Mouse (Mus musculus): ENCODE results near the gene Ccdc151.

The Ccdc151 gene

DNA sequence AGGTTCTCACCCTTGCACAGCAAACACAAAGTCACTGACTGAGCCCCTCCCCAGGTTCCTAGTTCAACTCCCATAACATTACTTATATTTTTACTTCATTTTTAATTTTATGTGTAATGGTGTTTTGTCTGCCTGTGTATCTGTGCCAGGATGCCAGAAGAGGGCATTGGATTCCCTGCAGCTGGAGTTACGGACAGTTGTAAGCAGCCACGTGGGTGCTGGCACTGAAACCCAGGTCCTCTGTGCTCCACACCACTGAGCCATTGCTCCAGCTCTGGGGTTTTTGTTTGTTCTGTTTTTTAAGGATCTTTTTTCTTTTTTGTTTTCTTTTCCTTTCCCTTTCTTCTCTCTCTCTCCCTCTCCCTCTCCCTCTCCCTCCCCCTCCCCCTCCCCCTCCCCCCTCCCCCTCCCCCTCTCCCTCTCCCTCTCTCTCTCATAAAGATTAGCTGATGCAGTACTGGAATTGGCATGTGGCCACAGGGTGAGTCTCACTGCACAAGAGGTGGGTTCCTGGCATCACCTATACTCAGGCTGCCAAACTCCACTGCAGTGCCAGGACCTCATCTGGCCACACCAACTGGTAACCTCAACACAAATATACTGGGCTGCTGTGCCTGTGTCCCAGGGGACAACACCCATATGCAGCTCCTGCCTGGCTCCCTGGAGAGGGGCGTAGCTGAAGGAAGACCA is 6.1 kb downstream of the Ccdc151 start:
- in situ Hi-C loops (cut with MboI, MseI): no loop called here

DNA sequence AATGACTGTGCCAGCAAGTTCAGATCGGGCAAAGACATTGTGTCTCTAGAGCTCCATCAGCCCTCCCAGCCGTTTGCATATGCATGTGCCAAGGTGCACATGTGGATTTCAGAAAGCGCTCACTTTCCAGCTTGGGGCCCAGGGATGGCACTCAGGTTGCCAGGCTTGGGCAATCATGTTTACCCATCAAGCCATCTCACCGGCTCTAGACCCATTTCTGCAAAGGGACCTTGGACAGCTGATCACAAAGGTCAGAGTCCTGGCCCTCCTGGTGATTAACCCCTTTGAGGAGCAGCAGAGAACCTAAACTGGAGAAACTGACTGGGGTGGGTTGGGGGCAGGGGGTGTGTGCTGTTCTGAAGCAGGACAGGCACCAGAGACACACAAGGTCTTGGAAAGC is 10.2 kb downstream of the Ccdc151 start:
- in situ Hi-C loops (cut with MboI, MseI): no loop called here

DNA sequence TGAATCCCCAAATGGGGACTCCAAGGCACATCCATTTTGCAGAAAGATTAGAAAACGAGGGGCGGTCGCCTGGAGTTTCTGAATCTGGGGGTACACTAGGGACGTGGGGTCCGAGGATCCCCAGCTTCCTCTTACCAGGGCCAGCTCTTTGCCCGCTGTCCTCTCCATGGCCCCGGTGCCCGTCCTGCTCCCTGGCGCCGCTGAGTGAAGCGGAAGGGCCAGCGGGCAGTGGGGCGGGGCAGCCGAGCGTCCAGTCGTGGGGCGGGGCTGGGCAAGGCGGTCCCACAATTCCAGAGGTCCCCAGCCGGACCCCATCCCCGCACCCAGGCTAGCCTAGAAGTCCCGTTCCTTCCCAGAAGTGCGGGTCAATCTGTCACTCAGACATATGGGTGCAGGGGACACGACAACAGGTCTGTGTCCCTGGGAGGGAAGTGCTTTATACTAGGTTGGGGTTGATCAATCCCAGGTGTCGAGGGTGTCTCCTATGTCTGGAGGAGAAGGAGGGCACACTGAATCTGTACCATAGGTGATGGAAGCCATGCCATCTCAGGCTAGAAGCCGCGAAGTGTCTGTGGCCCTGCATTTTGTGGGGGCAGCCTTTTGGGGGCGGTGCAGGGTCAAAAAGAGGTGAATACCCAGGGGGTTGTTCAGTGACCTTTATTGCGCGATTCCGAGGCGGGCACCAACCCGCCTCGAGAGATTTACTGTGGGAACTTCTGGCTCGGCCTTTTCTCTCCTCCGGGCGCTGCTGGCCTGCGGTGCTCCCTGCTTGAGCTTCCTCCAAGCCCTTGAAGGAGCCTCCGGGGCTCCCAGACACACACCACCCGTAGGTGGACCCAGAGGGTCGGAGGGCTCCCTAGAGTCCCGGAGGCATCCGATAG is 13.0 kb downstream of the Ccdc151 start, which contains the start of gene Rgl3:
Gene Rgl3 (minus strand): TSS at position 217 of the 881 bp plus-strand sequence.
- in situ Hi-C loops (cut with MboI, MseI): no loop called here

DNA sequence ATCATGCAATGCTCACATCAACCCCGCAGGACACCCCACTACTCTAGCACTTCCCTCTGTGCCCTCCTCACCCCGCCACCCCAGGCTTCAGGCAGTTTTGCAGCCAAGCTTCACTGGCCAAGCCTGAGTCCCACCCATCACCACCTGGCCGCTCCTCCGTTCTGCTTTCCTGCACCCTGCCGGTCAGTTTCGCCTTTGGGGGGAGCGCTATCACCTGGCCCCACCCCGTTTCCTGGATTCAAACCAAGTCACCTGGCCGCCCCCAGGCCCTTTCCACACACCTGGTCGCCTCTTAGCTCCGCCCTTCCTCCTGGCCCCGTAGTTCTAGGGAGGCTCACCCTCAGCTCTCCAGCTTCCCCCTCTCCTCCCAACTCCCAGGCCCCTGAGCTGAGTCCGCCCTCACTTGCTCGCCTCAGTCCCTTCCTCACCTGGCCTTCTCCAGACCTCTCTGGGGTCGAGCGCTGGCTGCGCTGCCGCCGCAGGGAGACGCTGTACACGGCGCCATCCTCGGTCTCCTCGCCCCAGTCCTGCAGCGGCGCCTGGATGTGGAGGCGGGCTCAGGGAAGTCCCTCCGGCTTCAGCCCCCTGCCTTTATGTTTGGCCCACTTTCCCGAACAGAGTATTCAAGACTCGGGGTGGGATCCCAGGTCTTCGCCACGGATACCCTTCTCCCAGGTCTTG is 13.9 kb downstream of the Ccdc151 start:
- in situ Hi-C loops (cut with MboI, MseI): no loop called here

DNA sequence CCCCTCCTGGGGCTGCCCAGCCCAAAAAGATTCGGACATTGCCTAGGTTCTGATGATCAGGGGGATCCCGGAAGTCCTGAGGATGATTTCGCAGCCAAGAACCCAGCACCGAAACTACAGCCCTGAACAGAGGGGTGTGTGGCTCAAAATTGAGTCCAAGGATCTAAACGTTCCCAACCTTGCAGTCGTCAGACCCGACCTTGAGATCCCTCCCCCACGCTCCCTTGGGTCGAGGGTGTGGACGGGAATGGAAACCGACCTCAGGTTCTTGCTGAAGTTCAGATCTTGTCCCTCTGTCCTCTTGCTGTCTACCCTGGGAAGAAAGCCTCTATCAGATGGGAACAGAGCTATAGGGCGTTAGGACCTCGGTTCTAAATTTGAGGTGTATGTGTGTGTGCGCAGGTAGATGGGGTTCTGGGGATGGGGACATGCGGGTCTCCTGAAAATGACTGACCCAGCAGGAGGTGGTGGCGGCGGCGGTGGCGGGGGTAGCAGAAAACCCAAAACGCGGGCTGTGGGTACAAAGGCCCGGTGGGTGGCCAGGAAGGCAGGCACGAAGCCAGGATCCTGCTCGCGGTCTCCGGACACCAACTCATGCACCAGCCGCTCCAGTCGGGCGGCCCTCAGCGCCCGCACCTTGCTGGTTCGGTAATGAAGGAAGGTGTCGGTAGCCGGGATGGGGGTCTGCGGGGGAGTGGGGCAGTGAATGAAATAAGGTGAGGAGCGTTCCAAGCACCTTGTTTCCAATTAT is 14.7 kb downstream of the Ccdc151 start:
- in situ Hi-C loops (cut with MboI, MseI): no loop called here

DNA sequence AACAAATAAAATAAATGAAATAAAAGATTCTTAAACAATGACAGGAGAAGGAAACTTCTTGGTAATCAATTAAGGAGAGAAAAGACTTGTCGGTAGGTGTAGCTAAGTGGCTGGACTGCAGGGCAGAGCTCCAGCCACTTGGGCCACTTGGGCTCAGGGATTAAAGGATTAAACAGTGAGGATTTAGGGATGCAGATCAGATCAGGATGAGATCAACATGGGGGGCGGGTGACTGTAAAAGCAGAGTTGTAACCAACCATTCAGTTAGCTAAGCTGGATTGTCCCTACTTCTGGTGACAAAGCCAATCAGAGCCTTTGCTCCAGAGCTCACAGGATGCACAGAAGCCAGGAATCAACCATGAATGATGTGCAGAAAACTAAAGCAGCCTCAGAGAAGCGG is 18.5 kb downstream of the Ccdc151 start:
- in situ Hi-C loops (cut with MboI, MseI): no loop called here

DNA sequence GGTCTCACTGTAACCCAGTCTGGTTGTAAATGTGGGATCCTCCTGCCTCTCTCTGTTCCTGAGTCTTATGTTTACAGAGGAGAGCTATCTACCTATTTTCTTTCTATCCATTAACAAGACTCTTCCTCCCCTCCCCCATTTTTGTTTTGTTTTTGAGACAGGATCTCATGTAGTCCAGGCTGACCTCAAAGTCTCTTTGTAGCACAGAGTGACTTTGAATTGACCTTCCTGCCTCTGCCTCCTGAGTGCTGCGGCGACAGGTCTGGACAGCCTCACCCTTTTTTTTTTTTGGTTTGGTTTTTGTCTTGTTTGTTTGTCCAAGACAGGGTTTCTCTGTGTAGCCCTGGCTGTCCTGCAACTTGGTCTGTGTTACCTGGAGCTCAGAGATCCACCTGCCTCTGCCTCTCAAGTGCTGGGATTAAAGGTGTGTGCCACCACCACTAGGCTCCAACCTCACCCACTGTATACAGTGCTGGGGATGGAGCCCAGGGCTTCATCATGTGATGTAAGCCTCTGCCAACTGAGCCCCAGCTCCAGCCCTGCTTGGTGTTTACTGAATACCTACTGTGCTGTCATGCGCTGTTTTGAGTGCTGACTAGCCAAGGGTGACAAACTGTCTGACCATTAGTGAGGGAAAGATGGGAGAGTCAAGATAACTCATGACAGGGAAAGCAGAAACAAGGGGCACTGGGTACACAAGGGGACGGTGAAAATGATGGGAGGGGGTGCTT is 23.9 kb downstream of the Ccdc151 start:
- in situ Hi-C loops (cut with MboI, MseI): loop anchor here (5.0 kb wide), 1 partner anchor 164 kb away; no protein-coding TSS in a partner anchor

DNA sequence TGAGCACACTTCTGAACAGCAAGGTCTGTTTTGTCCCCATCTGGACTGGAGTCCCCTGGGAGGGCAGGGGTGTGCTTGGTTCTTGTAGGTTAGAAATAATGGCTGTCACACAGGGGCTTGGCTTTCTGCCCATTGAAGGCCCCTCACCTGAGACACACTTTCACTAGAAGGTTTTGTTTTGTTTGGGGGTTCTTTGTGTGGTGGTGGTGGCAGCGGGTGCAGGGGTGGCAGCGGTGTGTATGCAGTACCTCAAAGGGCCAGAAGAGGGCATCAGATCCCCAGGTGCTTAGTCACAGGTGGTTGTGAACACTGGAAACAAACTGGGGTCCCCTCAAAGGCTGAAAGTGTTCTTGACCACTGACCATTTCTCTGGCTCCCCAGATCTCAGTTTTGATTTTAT is 24.5 kb downstream of the Ccdc151 start:
- in situ Hi-C loops (cut with MboI, MseI): loop anchor here (5.0 kb wide), 1 partner anchor 164 kb away; no protein-coding TSS in a partner anchor

DNA sequence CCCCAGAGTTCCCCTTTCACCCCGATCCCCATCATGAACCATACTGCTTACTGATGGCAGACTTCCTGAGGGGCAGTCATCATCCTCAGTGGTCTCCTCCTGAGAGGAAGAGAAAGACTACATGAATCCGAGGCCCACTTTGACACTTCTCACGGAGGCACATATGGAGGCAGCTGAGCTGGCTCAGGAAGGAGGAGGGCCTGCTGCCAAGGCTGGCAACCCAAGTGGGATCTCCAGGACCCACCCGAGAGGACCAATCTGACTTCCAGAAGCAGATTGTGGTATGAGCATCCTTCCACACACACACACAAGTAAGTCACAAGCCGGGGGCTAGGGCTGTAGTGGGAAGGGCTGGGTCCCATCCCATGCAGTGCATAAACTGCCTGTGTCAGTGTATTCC is 25.1 kb downstream of the Ccdc151 start:
- in situ Hi-C loops (cut with MboI, MseI): loop anchor here (5.0 kb wide), 1 partner anchor 165 kb away; no protein-coding TSS in a partner anchor

DNA sequence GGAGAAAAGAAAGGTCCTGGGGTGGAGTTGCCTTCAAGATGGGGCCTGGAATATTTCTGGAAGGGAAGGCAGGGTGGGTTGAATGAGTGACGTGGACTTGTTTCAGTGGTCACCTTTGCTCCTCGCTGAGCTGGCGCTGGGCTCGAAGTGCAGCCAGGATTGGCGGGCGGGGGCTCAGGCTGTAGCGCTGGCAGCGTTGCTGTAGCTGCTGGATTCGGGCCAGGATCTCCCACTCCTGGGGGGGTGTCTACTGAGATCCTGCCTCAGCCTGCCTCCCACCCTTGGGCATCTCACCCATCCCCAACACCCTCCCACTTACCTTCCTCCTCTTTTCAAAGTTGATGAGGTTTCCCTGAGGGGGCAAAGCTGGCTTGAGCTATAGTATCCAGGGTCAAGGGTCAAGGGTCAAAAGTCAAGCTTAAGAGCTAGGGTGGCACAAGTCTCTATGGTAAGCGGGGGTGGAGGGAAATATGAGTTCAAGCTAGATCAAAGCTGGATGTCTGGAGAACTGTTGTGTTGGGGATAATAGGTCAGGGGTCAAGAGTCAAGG is 25.7 kb downstream of the Ccdc151 start:
- in situ Hi-C loops (cut with MboI, MseI): loop anchor here (5.0 kb wide), 1 partner anchor 166 kb away; no protein-coding TSS in a partner anchor

DNA sequence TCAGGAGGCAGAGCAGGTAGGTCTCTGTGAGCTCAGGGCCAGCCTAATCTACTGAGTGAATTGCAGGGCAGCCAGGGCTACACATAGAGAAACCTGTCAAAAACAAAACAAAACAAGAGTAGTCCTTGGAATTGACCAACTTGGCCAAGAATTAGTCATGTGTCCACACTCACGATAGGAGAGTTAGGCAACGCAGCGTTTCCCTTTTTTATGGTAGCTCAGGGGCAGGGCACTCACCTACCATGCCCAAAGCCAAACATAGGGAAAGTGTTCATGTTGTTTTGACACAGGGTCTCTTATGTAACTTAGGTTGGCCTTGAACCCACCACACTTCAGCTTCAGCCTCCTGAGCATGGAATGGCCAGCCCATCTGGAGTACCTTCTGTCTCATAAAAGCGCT is 33.1 kb downstream of the Ccdc151 start:
- in situ Hi-C loops (cut with MboI, MseI): no loop called here

DNA sequence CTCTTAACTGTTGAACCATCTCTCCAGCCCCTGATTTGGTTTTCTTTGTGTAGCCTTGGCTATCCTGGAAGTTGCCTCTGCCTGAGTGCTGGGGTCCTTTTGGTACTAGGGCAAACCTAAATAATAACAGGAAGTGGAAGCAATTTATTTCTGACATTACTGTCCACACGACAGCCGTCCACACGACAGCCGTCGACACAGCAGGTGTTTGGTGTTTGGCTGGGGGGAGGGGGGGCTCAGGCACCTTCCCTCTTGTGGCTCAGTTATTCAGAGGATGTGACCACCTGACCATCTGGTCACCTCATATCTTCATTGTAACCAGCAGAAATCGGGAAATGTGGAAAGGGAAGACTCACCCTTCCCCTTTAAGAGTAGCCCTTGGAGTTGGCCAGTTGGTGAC is 33.6 kb downstream of the Ccdc151 start:
- in situ Hi-C loops (cut with MboI, MseI): no loop called here

DNA sequence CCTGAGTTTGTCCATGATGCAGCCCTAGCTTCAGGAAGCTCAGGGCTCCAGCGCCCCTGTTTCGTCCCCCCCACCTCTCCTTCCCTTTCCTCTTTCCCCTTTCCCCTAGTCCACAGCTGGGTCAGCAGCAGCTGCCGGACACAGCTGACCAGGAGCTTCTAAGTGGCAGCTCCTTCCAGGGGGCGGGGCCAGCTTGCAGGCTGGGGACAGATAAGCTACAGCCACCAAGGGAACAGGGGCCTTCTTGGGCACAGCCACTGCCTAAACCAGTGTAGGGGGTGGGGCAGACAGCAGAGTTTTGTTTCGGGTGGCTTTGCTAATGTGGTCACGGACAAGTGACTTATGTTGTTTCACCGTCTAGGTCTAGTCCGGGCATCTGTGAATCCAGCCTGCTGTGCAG is 39.0 kb downstream of the Ccdc151 start, which contains the start of gene Epor:
Gene Epor (minus strand): TSS at position 90 of the 400 bp plus-strand sequence.
- in situ Hi-C loops (cut with MboI, MseI): no loop called here

DNA sequence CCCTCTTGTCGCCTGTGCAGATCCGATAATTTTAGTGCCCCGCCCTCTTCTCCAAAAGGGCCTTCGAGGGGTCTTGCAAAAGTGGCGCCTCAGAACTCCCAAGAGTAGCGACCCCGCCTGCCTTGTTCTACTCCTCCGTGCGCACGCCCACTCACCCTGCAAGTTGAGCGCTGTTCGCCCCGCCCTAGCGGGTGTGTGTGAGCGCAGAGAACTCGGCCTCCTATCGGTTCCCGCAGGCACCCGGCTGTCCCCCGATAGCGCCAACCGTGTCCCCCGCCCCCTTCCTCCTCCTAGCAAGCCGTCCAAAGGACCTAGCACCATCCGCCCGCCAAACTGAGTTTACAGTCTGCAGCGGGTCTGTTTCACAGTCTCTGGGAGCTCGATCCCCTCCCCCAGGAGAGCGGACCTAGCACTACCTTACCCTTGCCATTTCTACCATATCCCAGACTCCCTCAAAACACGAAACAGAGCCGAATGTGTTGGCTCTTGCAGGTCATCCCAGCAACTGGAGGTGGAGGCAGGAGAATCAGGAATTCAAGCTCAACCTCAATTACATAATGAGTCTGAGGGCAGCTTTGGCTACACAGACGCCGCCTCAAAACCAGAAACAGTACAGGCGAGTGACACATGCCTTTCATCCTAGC is 39.9 kb downstream of the Ccdc151 start:
- in situ Hi-C loops (cut with MboI, MseI): no loop called here

DNA sequence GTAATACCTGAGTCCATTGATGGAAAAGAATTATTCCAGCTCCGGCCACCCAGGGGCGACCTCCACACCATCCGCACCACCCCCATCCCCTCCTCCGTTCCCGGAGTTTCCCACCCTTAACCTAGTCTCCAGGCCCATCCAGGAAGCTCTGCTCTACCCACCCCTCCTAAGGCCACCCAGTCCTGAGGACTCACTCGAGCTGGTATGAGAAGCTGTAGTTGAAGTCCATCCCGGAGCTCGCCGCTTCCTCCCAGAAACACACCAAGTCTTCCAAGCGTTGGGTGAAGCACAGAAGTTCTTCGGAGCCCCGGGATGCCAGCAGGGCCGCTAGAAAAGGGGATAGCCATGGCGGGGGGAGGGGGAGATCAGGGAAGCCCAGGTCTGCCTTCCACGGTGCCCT is 40.4 kb downstream of the Ccdc151 start:
- in situ Hi-C loops (cut with MboI, MseI): no loop called here

DNA sequence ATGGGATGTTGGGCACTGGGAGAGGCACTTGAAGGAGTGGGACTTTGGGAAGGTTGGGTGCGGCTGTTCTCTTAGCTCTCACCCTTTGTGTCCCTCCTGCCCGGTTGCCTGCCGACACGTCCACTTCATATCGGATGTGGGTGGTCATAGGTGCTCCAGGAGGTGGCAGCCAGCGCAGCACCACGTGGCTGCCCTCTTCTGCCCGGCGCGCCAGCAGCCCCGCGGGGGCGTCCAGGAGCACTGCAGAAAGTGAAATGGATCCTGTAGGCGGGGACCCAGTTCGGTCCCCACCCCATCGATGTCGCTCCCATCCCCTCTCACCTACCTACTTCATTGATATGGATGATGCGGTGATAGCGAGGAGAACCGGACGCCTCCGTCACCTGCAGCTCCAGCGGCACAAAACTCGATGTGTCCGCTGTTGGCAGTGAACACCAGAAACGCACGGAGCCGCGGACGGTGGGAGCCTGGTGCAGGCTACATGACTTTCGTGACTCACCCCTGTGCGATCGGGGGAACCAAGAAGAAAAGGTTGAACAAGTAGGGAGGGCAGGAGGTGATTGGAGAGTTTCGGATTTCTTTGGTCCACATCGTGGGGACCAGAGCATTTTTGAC is 41.0 kb downstream of the Ccdc151 start:
- in situ Hi-C loops (cut with MboI, MseI): no loop called here

DNA sequence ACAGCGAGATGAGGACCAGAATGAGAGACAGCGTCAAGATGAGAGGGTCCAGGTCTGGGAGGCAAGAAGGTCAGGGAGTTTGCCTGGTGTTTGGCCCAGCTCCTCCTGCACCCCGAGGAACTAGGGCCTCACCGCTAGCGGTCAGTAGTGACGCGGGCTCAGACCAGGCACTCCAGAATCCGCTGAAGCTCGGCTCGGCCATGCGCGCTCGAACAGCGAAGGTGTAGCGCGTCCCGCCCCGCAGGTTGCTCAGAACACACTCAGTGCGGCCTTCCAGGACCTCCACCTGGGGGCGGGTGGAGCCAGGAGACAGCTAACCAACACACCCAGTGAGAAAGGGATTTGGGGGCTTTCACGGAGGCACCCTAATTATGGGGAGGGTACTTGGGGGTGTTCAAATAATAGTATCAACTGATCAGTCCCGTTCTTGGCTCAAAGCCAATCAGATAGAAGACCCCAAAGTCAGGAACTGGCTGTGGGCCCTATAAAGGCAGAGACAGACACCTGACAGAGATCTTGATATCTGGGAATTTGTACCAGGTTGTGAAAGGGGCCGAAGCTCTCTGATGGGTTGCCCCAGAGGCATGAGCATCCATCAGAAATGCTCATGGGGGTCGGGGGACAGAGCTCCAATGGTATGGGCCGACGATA is 41.8 kb downstream of the Ccdc151 start:
- in situ Hi-C loops (cut with MboI, MseI): no loop called here

DNA sequence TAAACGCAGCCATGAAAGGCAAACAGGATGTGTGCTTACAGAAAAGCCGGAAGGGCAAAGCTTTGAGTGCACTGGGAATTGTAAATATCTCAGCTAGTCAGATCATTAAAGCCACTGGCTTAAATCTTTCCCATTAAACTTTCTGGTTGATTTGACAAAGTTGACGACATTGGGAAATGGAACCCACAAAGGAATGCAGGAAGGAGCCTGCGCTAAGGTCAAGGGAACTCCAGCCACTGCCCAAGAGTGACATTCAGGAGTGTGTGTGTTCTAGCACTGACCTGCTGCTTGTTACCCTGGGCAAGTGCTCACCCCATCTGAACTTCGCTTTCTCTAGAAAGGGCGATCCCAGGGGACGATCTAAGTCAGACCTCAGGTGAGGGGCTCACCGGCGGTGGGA is 42.3 kb downstream of the Ccdc151 start:
- in situ Hi-C loops (cut with MboI, MseI): no loop called here

DNA sequence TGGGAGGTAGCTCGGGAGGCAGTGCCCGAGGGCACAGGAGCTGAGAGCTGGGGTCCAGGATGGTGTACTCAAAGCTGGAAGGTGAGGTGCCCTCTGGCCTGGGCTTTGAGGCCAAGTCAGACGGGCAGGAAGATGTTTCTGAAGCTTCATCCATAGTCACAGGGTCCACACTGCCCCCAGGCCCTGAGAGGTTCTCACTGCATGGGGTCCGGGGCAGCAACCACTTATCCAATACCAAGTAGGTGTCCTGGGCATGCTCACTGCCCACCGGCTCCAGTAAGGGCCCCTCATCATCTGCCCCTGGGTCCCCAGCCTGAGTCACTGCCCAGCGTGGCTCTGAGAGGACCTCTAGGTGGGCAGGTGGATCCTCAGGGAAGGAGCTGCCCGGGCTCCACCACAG is 43.2 kb downstream of the Ccdc151 start:
- in situ Hi-C loops (cut with MboI, MseI): no loop called here
